Mouse (Mus musculus) brain, embryonic 14.5 days (tissue): Measurements from ENCODE around the gene Rwdd3.

Experiments used
- CTCF ChIP-seq: fragments of 200-500 bp; IDR thresholded peaks from 2 replicates; pipeline ENCODE4 v1.5.1; 2012; ENCODE audit warnings: inconsistent platforms, mild to moderate bottlenecking, moderate library complexity, borderline replicate concordance; ENCODE audit not compliant: insufficient read depth, insufficient read length; ENCODE audit errors: extremely low read depth
- POLR2A ChIP-seq: fragments of 200-500 bp; IDR thresholded peaks from 2 replicates; pipeline ENCODE4 v1.6.1; 2012; ENCODE audit warnings: mild to moderate bottlenecking, inconsistent platforms, borderline replicate concordance; ENCODE audit not compliant: poor library complexity, insufficient read depth, insufficient read length, severe bottlenecking; ENCODE audit errors: extremely low read depth

DNA sequence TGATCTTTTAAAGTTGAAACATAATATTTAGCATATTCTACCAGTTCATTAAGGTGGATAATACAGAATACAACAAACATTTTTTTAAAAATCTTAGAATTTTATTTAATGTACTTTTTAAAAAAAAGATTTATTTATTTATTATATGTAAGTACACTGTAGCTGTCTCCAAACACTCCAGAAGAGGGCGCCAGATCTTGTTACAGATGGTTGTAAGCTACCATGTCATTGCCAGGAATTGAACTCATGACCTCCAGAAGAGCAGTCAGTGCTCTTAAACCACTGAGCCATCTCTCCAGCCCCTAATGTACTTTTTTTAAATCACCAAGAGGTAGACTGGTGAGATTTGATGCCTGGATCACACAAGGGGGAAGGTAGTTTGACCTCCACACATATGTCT lies 40.7 kb upstream of the Rwdd3 start:
- TF ChIP-seq CTCF (no peak), POLR2A (no peak)
